Mouse (Mus musculus) erythroblast, adult 5-6 weeks (primary cell): ENCODE measurements around the gene Dscam. TPM values are rescaled to one million over a fixed set of nuclear protein-coding genes. Genes with fewer than 3 reads are reported as not detected.

Source experiments
- ATAC-seq: replicated peaks from 2 replicates; pipeline ENCODE4 v1.8.0; 2016; ENCODE audit warnings: moderate number of reproducible peaks, mild to moderate bottlenecking, moderate TSS enrichment, inconsistent platforms; ENCODE audit not compliant: poor library complexity, low FRiP score, severe bottlenecking
- total RNA-seq, 2 experiments: library from RNA; stranded (forward) in 1 of 2; stranded (reverse) in 1 of 2; fragments of 150-400 nt in 1 of 2; fragments of 200-764, 138-1000 nt in 1 of 2; gene quantifications; 2 replicates each; pipeline versions ENCODE4 v1.2.3 to v1.2.4; 2015 to 2017; ENCODE audit warnings: low replicate concordance in 2 of 2

The Dscam gene
- total RNA-seq, 2 experiments from 2014 or later = 0.58 TPM; not detected in 1

GRCm38 (mm10) chr16:97027701-97028100, 142.9 kb downstream of the Dscam start:
- no peak for ATAC-seq

- ATAC-seq = no peak
Observed at GRCm38 (mm10) chr16:97026803-97027202, 143.7 kb downstream of the Dscam start.

- ATAC-seq = no peak
Observed at GRCm38 (mm10) chr16:97024406-97024805, 146.1 kb downstream of the Dscam start.

GRCm38 (mm10) chr16:97021496-97021895, 149.1 kb downstream of the Dscam start:
- ATAC-seq = no peak

GRCm38 (mm10) chr16:97018304-97018703, 152.2 kb downstream of the Dscam start:
- no peak for ATAC-seq

GRCm38 (mm10) chr16:97017171-97017738, 153.3 kb downstream of the Dscam start:
- no peak for ATAC-seq

DNA sequence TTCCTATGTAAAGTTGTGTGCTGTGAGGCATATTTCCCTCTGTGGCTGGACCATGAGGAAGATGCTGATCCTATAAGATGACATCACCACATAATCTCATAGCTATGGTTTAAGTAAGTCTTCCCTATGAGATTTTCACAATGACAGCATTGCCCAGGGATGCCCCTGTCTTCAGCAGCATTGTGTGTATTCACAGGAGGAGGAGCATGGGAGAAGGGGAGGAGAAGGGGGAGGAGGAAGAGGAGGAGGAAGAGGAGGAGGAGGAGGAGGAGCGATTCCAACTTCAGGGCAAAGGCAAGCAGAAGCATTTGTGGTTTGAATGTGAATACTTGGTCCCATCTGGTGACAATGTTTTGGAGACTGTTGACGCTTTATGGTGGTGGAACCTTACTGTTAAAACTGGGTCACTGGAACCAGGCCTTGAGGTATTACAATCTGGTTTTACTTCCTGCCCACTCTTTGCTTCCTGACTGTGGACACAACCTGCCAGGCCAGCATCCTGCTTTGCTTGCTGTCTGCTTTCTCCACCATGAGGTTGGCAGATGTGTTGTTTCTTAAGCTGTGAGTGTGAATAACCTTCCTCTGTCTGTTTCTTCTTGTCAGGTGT, 154.2 kb downstream of the Dscam start:
- 0 out of 2 replicates have a peak, but pooled peaks have one; percentile 54 for ATAC-seq

DNA sequence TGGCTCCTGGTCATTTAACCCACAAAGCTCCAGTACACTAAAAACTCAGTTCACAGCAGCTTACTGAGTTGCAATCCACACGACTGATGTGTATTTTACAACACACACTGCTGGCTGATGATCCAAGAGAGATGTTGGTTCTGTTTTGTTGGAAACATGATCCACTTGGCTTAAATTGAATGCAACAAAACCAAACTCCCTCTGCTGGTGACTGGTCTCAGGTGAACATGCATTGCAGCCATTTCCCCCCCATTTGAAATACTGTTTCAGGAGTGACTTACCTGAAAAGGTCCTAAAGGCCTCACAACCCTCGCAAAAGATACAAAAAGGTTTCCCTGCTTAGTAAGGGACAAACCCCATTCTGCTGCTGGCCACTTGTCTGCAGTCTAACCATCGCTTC, 156.2 kb downstream of the Dscam start:
- no peak for ATAC-seq

- no peak for ATAC-seq
Observed at GRCm38 (mm10) chr16:97009116-97010055, 161.2 kb downstream of the Dscam start.

GRCm38 (mm10) chr16:97007892-97008527, 162.5 kb downstream of the Dscam start:
- no peak for ATAC-seq

DNA sequence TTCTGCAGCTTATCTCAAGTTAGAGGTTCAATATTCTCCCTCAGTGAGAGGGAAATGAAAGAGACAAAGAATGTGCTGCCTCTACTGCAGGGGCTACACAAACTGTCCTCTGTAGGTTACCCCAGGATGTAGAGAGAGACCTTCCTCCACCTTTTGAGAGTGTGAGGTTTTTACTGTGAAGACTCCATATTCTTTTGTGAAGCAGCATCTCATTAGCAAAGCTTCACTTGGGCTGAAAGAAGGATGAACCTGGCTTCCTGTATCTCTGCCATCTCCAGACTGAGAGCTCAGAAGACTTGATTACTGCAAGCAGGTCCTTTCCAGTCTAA, 163.7 kb downstream of the Dscam start:
- peak; percentile 43 for ATAC-seq

GRCm38 (mm10) chr16:97006041-97006853, 164.3 kb downstream of the Dscam start:
- ATAC-seq = peak; percentile 91

GRCm38 (mm10) chr16:97003965-97004364, 166.6 kb downstream of the Dscam start:
- ATAC-seq = no peak

DNA sequence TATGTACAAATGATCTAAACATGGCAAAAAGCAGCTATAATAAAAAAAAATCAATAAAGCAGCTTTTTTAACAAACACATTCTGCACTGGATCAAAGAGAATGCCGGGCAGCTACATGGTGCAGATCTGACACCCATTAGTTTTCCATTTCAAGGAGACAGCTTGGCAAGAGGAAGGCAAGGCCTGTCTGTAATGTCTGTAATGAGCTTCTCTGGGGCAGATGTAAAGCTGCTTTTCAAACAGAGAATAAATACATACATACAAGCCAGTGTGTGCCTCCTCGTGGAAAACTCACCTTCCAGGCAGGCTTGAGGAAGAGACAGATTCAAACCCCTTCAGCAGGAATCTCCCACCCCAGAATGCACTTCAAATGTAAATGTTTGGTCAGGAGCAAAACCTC, 167.7 kb downstream of the Dscam start:
- ATAC-seq = no peak

DNA sequence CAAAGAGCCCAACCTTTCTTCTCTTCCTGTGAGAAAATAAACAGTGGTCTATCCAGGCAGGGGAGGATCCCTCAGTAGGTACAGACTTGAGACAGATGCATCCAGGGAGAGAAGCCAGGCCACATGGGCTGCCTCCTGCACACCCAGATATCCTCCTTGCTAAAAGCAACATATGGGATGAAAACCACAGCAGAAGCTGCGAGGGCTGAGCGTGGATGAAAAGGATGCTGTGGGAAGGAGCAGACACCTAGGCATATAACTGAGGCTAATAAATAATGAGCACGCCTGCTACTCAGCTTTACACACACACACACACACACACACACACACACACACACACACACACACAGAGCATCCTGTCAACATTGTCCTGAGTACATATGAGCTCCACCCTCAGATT, 168.4 kb downstream of the Dscam start:
- ATAC-seq = no peak

- no peak for ATAC-seq
Observed at GRCm38 (mm10) chr16:96996854-96997253, 173.7 kb downstream of the Dscam start.

DNA sequence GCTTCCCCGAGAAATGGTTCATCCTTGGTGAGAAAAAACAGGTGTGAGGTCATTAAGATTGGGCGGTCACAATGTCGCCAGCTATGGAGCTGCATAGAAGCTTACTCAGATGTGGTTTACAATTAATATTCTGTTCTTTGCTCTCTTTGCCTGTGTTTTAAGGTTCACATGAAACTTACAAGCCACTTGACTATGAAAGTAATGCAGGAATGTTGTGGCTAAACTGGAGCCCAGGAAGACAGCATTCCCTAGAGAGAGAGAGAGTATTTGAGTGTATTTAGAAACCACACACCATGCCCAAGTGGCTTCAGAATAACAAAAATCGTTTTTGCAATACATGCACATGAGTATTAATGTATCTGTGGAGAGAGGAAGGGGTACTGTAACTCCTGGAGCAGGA, 174.7 kb downstream of the Dscam start:
- no peak for ATAC-seq

DNA sequence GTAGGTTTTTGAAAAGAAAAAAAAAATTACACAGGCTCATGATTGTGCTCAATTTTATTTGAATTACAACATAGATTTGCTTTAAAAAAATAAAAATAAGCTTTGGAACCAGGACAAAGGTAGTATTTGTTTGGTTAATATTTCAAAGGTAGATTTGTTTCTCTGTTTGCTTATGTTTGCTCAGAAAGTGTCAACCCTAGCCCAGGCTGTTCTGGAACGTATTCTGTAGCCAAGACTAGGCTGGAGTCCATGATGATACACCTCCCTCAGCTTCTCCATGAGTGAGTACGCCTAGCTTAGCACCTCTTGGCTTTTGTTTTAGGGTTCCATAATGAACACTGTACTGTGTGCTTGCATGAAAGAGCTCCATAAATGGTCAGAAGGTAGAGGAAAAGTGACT, 183.2 kb downstream of the Dscam start:
- ATAC-seq = no peak

- ATAC-seq = no peak
Observed at GRCm38 (mm10) chr16:96973300-96973699, 197.3 kb downstream of the Dscam start.

DNA sequence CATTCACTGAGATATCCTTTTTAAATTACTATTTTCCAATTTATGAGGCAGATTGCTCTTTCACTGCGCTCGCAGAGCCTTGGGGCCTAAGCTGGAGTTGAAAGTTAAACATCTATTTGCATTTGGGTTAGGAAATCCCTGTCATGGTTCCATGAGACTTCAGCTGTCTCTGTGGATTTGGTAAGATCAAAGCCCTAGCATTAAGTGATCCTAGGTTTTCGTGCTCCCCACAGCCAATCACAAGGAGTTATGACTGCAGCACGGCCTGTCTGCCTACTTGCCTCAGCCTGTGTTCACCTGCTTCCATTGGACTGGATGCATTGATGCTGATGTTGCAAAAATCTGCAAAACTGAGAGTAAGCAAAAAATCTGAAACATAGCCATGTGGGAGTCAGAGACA, 198.8 kb downstream of the Dscam start:
- no peak for ATAC-seq
